Mouse (Mus musculus) neural tube, embryonic 11.5 days (tissue): ENCODE results near the gene Ccdc116. TPM values are rescaled to one million over a fixed set of nuclear protein-coding genes. Genes with fewer than 3 reads are reported as not detected.
"Not testable (repeated sequence)": the region's sequence is repeated elsewhere in the genome, so short reads cannot be mapped to it uniquely, and the experiment has no call there.

Source experiments
- ATAC-seq: fragments of 200-750 bp; cut with Nextera tagmentation; 2 replicates; pipeline ENCODE4 v1.8.0; 2017; ENCODE audit warnings: moderate number of reproducible peaks, mild to moderate bottlenecking, moderate TSS enrichment, moderate library complexity; ENCODE audit not compliant: insufficient read depth, low FRiP score, low TSS enrichment
- DNase-seq: peaks from one replicate; pipeline ENCODE4 v3.0.0-alpha.2; 2015; ENCODE audit warnings: low spot score
- H3K27ac ChIP-seq: fragments of 300-500 bp; sonication (generic); 2 replicates; pipeline ENCODE4 v1.5.1; 2014; ENCODE audit warnings: low read depth, mild to moderate bottlenecking, low read length
- H3K27me3 ChIP-seq: fragments of 300-500 bp; sonication (generic); 2 replicates; pipeline ENCODE4 v1.6.1; 2014; ENCODE audit warnings: mild to moderate bottlenecking, low read length, mixed read lengths; ENCODE audit not compliant: control insufficient read depth, insufficient read depth
- H3K36me3 ChIP-seq: fragments of 300-500 bp; sonication (generic); 2 replicates; pipeline ENCODE4 v1.6.1; 2014; ENCODE audit warnings: mild to moderate bottlenecking, low read length, moderate library complexity, mixed read lengths; ENCODE audit not compliant: control insufficient read depth, insufficient read depth
- H3K4me1 ChIP-seq: fragments of 300-500 bp; sonication (generic); 2 replicates; pipeline ENCODE4 v1.6.1; 2014; ENCODE audit warnings: low read length, mixed read lengths; ENCODE audit not compliant: control insufficient read depth, insufficient read depth
- H3K4me2 ChIP-seq: fragments of 300-500 bp; sonication (generic); 2 replicates; pipeline ENCODE4 v1.6.1; 2014; ENCODE audit warnings: low read depth, mild to moderate bottlenecking, moderate library complexity
- H3K4me3 ChIP-seq: fragments of 300-500 bp; sonication (generic); 2 replicates; pipeline ENCODE4 v1.5.1; 2014; ENCODE audit warnings: low read depth, low read length
- H3K9ac ChIP-seq: fragments of 300-500 bp; sonication (generic); 2 replicates; pipeline ENCODE4 v1.6.1; 2014; ENCODE audit warnings: mild to moderate bottlenecking, low read length
- H3K9me3 ChIP-seq: fragments of 300-500 bp; sonication (generic); 2 replicates; pipeline ENCODE4 v1.6.1; 2016; ENCODE audit warnings: low read length; ENCODE audit not compliant: control insufficient read depth
- WGBS: fragments of 180-500 bp; shearing (Covaris S2); extraction: QIAGEN DNeasy Blood & Tissue Kit; methylation state at CpG from one replicate; pipeline ENCODE4 v1.1.7; 2014; 5-methylcytosine and 5-hydroxymethylcytosine counted together
- polyA plus RNA-seq: library from polyadenylated mRNA; unstranded; fragments of >200 nt; fragmentation: Nextera tagmentation; extraction: Ambion mirVana; gene quantifications from 2 replicates; pipeline ENCODE4 v1.2.1, GENCODE M21; 2014

Gene Ccdc116
- polyA plus RNA-seq, 1 experiment from 2014 or later: 0.97 TPM

- no peak overlapping the region for H3K9ac ChIP-seq
- H3K4me2 ChIP-seq: no peak overlapping the region
- no peaks in the 10 kb centered on the region for H3K4me1 ChIP-seq
- H3K27ac ChIP-seq: no peak overlapping the region
- H3K27me3 ChIP-seq: no peaks in the 10 kb centered on the region
- no peak for ATAC-seq
- H3K4me3 ChIP-seq: no peak overlapping the region
- 93% methylated on average over 5 of the region's 5 CpGs for WGBS
- no peak for DNase-seq
- peaks cover 5% of the 10 kb centered on the region; the same call in 1 of the 2 replicates for H3K36me3 ChIP-seq
- H3K9me3 ChIP-seq: no peaks in the 10 kb centered on the region
These were observed 21.0 kb upstream of the Ccdc116 start for GRCm38 (mm10) chr16:17168049-17168448.

GRCm38 (mm10) chr16:17167179-17167578, 20.1 kb upstream of the Ccdc116 start:
- Histone ChIP-seq H3K9ac (no peak overlapping the region), H3K36me3 (peaks cover 5% of the 10 kb centered on the region; the same call in 1 of the 2 replicates), H3K4me1 (no peaks in the 10 kb centered on the region), H3K9me3 (no peaks in the 10 kb centered on the region), H3K27me3 (no peaks in the 10 kb centered on the region), H3K27ac (no peak overlapping the region), H3K4me3 (no peak overlapping the region), H3K4me2 (no peak overlapping the region)
- ATAC-seq (no peak), DNase-seq (no peak)

DNA sequence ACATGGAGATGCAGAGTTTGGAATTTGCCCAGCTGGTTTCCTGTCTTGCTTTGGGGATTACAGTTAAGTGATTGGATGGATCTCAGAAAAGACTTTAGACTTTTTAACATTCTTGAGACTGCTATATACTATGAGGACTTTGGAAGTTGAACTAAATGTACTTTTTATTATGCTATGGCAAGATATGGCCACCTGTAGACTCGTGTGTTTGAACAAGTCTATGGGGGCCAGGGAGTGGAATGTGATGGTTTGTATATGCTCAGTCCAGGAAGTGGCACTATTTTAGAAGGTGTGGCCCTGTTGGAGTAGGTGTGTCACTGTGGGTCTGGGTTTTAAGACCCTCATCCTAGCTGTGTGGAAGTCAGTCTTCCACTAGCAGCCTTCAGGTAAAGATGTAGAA, 18.4 kb upstream of the Ccdc116 start:
- not testable (repeated sequence) for DNase-seq, H3K9ac ChIP-seq, H3K4me3 ChIP-seq, H3K27me3 ChIP-seq, H3K36me3 ChIP-seq, H3K27ac ChIP-seq, ATAC-seq, H3K4me1 ChIP-seq, H3K4me2 ChIP-seq, H3K9me3 ChIP-seq
- 91% methylated on average over 1 of the region's 1 CpGs for WGBS

DNA sequence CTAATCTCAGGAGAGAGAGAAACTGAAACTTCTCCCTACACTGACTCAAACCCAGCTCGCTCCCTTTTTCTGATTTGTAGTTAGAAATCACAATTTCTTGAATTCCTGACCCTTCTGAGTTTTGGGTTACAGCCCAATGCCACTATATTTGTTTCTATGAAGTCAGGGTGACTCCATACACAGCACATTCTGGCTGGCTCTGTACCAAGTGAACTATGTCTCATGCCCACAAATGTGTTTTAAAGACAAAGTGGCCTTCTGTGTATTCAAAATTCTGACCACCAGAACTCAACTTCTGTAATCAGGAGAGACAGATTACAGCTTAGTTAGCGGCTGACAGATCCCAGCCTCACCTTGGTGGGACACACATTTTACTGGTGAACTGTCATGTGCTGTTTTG, 7.3 kb upstream of the Ccdc116 start:
- 87% methylated on average over 2 of the region's 2 CpGs for WGBS
- ATAC-seq: no peak
- H3K9ac ChIP-seq: no peak overlapping the region
- H3K36me3 ChIP-seq: peaks cover 6% of the 10 kb centered on the region
- no peak for DNase-seq
- H3K27ac ChIP-seq: no peak overlapping the region
- H3K9me3 ChIP-seq: no peaks in the 10 kb centered on the region
- no peaks in the 10 kb centered on the region for H3K4me1 ChIP-seq
- no peaks in the 10 kb centered on the region for H3K27me3 ChIP-seq
- H3K4me3 ChIP-seq: no peak overlapping the region
- no peak overlapping the region for H3K4me2 ChIP-seq

DNA sequence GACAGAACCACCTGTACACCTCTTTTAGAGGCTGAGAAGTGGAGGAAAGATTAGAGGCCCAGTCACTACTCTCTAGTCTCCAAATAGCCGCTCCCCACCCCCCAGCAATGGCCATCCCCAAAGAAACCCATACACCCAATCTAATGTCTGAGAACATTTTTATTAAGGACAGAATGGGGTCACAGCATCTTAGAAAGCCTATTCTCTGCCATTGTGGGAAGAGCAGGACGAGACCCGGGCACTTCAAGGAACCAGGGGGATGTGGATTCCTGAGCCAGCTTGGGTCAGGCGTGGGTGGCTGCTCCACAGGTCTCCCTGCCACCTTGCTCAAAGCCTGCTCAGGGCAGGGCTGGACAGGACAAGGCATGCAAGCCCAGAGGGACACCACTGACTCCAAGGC, 4.8 kb upstream of the Ccdc116 start:
- Histone ChIP-seq H3K9me3 (no peaks in the 10 kb centered on the region), H3K4me1 (peaks cover 12% of the 10 kb centered on the region; the same call in 1 of the 2 replicates), H3K36me3 (peaks cover 6% of the 10 kb centered on the region), H3K4me2 (no peak overlapping the region), H3K9ac (no peak overlapping the region), H3K27me3 (peaks cover 13% of the 10 kb centered on the region), H3K4me3 (no peak overlapping the region), H3K27ac (no peak overlapping the region)
- WGBS: 97% methylated on average over 4 of the region's 4 CpGs
- no peak for ATAC-seq
- no peak for DNase-seq

- DNase-seq: no peak
- peaks cover 13% of the 10 kb centered on the region for H3K27me3 ChIP-seq
- H3K4me2 ChIP-seq: no peak overlapping the region
- H3K9me3 ChIP-seq: no peaks in the 10 kb centered on the region
- H3K27ac ChIP-seq: no peak overlapping the region
- H3K4me3 ChIP-seq: no peak overlapping the region
- WGBS: 88% methylated on average over 7 of the region's 7 CpGs
- peaks cover 6% of the 10 kb centered on the region for H3K36me3 ChIP-seq
- no peak overlapping the region for H3K9ac ChIP-seq
- ATAC-seq: no peak
- H3K4me1 ChIP-seq: peaks cover 12% of the 10 kb centered on the region; the same call in 1 of the 2 replicates
These were observed 3.7 kb upstream of the Ccdc116 start for GRCm38 (mm10) chr16:17150520-17151258.

DNA sequence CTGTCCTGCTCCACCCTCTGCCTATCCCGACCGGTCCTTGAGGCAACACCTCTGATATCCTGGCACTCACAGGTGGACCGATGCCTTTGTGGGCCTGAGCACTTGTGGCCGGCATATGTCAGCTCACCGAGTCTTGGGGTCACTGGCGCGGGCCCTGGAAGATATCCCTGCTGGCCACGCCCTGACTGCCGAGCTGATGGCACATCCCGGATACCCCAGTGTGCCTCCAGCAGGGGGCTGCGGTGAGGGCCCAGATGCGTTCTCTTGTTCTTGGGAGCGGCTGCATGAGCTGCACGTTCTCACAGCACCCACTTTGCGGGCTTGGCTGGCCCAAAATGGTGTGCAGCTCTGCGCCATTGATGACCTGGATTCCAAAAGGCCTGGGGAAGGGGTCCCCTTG, 1.1 kb upstream of the Ccdc116 start:
- H3K27me3 ChIP-seq: peaks cover 13% of the 10 kb centered on the region
- peaks cover 12% of the 10 kb centered on the region; the same call in 1 of the 2 replicates for H3K4me1 ChIP-seq
- 6% methylated on average over 16 of the region's 16 CpGs for WGBS
- peaks cover 4% of the 10 kb centered on the region for H3K36me3 ChIP-seq
- ATAC-seq (0 out of 2 replicates have a peak, but pooled peaks have one; percentile 13), DNase-seq (peak; percentile 68)
- peak overlapping the region; percentile 45; the same call in 1 of the 2 replicates for H3K9ac ChIP-seq
- H3K27ac ChIP-seq: no peak overlapping the region
- peak overlapping the region; percentile 95 for H3K4me2 ChIP-seq
- peak overlapping the region; percentile 57 for H3K4me3 ChIP-seq
- no peaks in the 10 kb centered on the region for H3K9me3 ChIP-seq

DNA sequence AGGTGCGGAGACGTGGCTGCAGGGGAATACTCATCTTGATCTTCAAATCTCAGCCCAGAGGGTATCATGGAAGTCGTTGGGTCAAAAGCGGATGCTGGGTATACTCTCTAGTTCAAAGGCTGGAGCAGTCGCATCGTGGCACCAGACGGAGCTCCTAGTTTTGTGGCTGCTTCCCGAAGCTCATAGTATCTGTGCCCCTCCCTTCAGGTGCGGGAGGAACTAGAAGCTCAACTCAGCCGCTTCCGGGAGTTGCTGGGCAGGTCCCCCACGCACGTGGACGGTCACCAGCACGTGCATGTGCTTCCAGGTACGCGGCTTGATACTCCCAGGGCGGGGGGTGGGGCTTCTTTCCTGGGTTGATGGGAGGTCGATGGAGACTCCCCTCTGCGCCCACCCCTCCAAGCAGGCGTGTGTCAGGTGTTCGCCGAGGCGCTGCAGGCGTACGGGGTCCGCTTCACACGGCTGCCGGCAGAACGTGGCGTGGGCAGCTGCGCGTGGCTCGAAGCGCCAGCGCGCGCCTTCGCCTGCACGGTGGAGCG, 431 bp upstream of the Ccdc116 start:
- H3K4me1 ChIP-seq: peaks cover 12% of the 10 kb centered on the region; the same call in 1 of the 2 replicates
- peak overlapping the region; percentile 57 for H3K4me3 ChIP-seq
- DNase-seq (no peak), ATAC-seq (peak; percentile 29)
- H3K27ac ChIP-seq: no peak overlapping the region
- H3K9ac ChIP-seq: peak overlapping the region; percentile 45
- no peaks in the 10 kb centered on the region for H3K9me3 ChIP-seq
- H3K4me2 ChIP-seq: peak overlapping the region; percentile 95
- peaks cover 13% of the 10 kb centered on the region for H3K27me3 ChIP-seq
- under 1% methylated on average over 41 of the region's 41 CpGs for WGBS
- peaks cover 4% of the 10 kb centered on the region; the same call in 1 of the 2 replicates for H3K36me3 ChIP-seq

DNA sequence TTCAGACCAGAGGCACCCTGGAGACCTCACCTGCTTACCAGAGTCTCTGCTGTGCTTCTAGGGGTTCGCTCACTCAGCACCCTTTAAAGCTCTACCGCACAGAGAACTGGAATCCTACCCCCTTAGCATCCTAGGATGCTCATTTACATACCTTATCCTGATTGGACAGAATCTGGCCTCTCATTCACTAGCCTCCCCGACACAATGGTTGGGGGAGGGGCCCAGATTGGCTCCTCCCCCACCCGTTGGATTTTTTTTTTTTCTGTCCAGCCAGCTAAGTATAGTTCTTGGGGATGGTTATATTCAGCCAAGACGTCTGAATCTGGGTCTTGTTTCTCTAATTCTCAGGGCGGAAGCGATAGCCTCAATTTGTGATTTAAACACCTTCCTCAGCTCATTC, 2.7 kb downstream of the Ccdc116 start, which contains the start of gene Ydjc:
Ydjc (plus strand) TSS at position 283 of the 400 bp plus-strand sequence.
- H3K27me3 ChIP-seq: peaks cover 13% of the 10 kb centered on the region
- no peak within 1 kb of the TSS for H3K9ac ChIP-seq
- ATAC-seq (no peak), DNase-seq (peak; percentile 48)
- peaks cover 12% of the 10 kb centered on the region; the same call in 1 of the 2 replicates for H3K4me1 ChIP-seq
- H3K4me2 ChIP-seq: no peak within 1 kb of the TSS
- whole genome bisulfite sequencing: 20% methylated on average over 7 of the region's 7 CpGs
- H3K4me3 ChIP-seq: no peak within 1 kb of the TSS
- H3K27ac ChIP-seq: no peak within 1 kb of the TSS
- no peaks in the 10 kb centered on the region for H3K9me3 ChIP-seq
- no peaks in the 10 kb centered on the region for H3K36me3 ChIP-seq
